Mouse (Mus musculus): ENCODE results near the gene Bptf.

GRCm38 (mm10) chr11:107142382-107142781 is 10.5 kb upstream of the Bptf start:
- TF ChIP-seq HCFC1 (IDR thresholded peaks at IDR 0.05; ENCODE audit: borderline replicate concordance, insufficient read depth, low read length) (no peak), CHD2 (IDR thresholded peaks at IDR 0.05; ENCODE audit: low read depth, low read length) (no peak)

All from ES-E14 (cell line).